7 mouse cellular contexts compared by ENCODE assay signal in genomic region chr5:124355425-124355959, GRCm38 (mm10). TPM values are rescaled to one million over a fixed set of nuclear protein-coding genes. Genes with fewer than 3 reads are reported as not detected.
A peak's percentile ranks its signal among the peaks of the same experiment; 100 is the strongest.
DNase-seq lines count a peak whose midpoint lies in the region; ATAC-seq and TF ChIP-seq lines count a peak whose summit lies in the region.

No protein-coding gene starts in this region.

- H3K4me3 ChIP-seq in lung, embryonic 15.5 days = peak overlapping the region; percentile 98
- H3K4me3 ChIP-seq in lung, adult 2 months (replicated peaks; ENCODE audit: extremely low read depth, low read depth, low read length) = no peak overlapping the region
- H3K4me3 ChIP-seq in embryonic fibroblast, embryonic 13.5 days (ENCODE audit: insufficient read depth, low read length) = peak overlapping the region; percentile 59
- H3K4me3 ChIP-seq in intestine, embryonic 14.5 days (ENCODE audit: low read depth, low read length) = peak overlapping the region; percentile 97
- peak overlapping the region; percentile 87 for H3K4me3 ChIP-seq in neural tube, embryonic 14.5 days (ENCODE audit: low read depth, low read length)

- H3K9me3 ChIP-seq in lung, embryonic 15.5 days = no peaks in the 10 kb centered on the region
- no peaks in the 10 kb centered on the region for H3K9me3 ChIP-seq in intestine, embryonic 14.5 days (ENCODE audit: control insufficient read depth, low read length)
- no peaks in the 10 kb centered on the region for H3K9me3 ChIP-seq in neural tube, embryonic 14.5 days (ENCODE audit: control insufficient read depth, low read length)

- H3K9ac ChIP-seq in lung, embryonic 15.5 days = no peak overlapping the region
- no peak overlapping the region for H3K9ac ChIP-seq in intestine, embryonic 14.5 days (ENCODE audit: low read length)
- H3K9ac ChIP-seq in neural tube, embryonic 14.5 days (replicated peaks; ENCODE audit: low read depth, low read length) = no peak overlapping the region; the same call in 1 of the 2 replicates

- TF ChIP-seq POLR2A in lung, adult 2 months (IDR thresholded peaks at IDR 0.05; ENCODE audit: borderline replicate concordance, extremely low read depth, low read depth, low read length) = no peak
- TF ChIP-seq POLR2A in embryonic fibroblast, embryonic 13.5 days (IDR thresholded peaks at IDR 0.05; ENCODE audit: low read depth, low read length) = no peak

- ATAC-seq in lung, embryonic 15.5 days (ENCODE audit: borderline replicate concordance, extremely low read depth, low FRiP score, low TSS enrichment) = no peak
- no peak for ATAC-seq in intestine, embryonic 14.5 days (replicated peaks; ENCODE audit: low FRiP score, low TSS enrichment, low read depth)
- no peak for ATAC-seq in neural tube, embryonic 14.5 days (ENCODE audit: low read depth)

- TF ChIP-seq CTCF in lung, adult 2 months (IDR thresholded peaks at IDR 0.05; ENCODE audit: insufficient read depth, low read length) = no peak
- TF ChIP-seq CTCF in embryonic fibroblast, embryonic 13.5 days (IDR thresholded peaks at IDR 0.05; ENCODE audit: borderline replicate concordance, insufficient read depth, low read length) = no peak

- no peak overlapping the region for H3K27ac ChIP-seq in lung, embryonic 15.5 days
- H3K27ac ChIP-seq in embryonic fibroblast, embryonic 13.5 days (ENCODE audit: insufficient read depth, low read length) = no peak overlapping the region
- no peak overlapping the region for H3K27ac ChIP-seq in intestine, embryonic 14.5 days (ENCODE audit: low read depth)
- H3K27ac ChIP-seq in neural tube, embryonic 14.5 days (ENCODE audit: low read depth, low read length) = no peak overlapping the region; the same call in 1 of the 2 replicates

- WGBS in lung, embryonic 15.5 days = 5% methylated on average over 12 of the region's 12 CpGs
- WGBS in lung, adult 2 months = 9% methylated on average over 12 of the region's 12 CpGs
- WGBS in intestine, embryonic 14.5 days = 6% methylated on average over 12 of the region's 12 CpGs
- 3% methylated on average over 12 of the region's 12 CpGs for WGBS in neural tube, embryonic 14.5 days

- no peaks in the 10 kb centered on the region for H3K27me3 ChIP-seq in lung, embryonic 15.5 days
- no peaks in the 10 kb centered on the region for H3K27me3 ChIP-seq in intestine, embryonic 14.5 days (replicated peaks; ENCODE audit: control insufficient read depth, insufficient read depth, low read length)
- H3K27me3 ChIP-seq in neural tube, embryonic 14.5 days (ENCODE audit: control insufficient read depth, insufficient read depth, low read length) = no peaks in the 10 kb centered on the region

- H3K36me3 ChIP-seq in lung, embryonic 15.5 days = no peaks in the 10 kb centered on the region
- H3K36me3 ChIP-seq in intestine, embryonic 14.5 days (ENCODE audit: control insufficient read depth, insufficient read depth, low read length) = no peaks in the 10 kb centered on the region
- H3K36me3 ChIP-seq in neural tube, embryonic 14.5 days (ENCODE audit: control insufficient read depth, insufficient read depth, low read length) = no peaks in the 10 kb centered on the region

- H3K4me1 ChIP-seq in lung, embryonic 15.5 days = peaks cover 23% of the 10 kb centered on the region
- peaks cover 14% of the 10 kb centered on the region for H3K4me1 ChIP-seq in lung, adult 2 months (ENCODE audit: control insufficient read depth, insufficient read depth, low read length)
- H3K4me1 ChIP-seq in embryonic fibroblast, embryonic 13.5 days (ENCODE audit: control insufficient read depth, insufficient read depth, low read length) = peaks cover 9% of the 10 kb centered on the region; the same call in 1 of the 2 replicates
- H3K4me1 ChIP-seq in intestine, embryonic 14.5 days (replicated peaks; ENCODE audit: control insufficient read depth, insufficient read depth, low read length) = peaks cover 14% of the 10 kb centered on the region
- peaks cover 12% of the 10 kb centered on the region for H3K4me1 ChIP-seq in neural tube, embryonic 14.5 days (ENCODE audit: control insufficient read depth, insufficient read depth, low read length)

- no peak for DNase-seq in lung, adult 2 months
- no peak for DNase-seq in intestine, embryonic 14.5 days (ENCODE audit: low spot score)
- DNase-seq in MN1 (ENCODE audit: low spot score) = no peak
- no peak for DNase-seq in embryo, embryonic 11 days

- peak overlapping the region; percentile 61 for H3K4me2 ChIP-seq in lung, embryonic 15.5 days
- H3K4me2 ChIP-seq in intestine, embryonic 14.5 days (ENCODE audit: low read length) = peak overlapping the region; percentile 66
- peak overlapping the region; percentile 55 for H3K4me2 ChIP-seq in neural tube, embryonic 14.5 days (ENCODE audit: low read depth, low read length)

RNA-seq across cellular contexts. Expression of gene Cdk2ap1, which starts 7.4 kb away (rescaled TPM):
- 118 and 192 TPM in 2 replicates for polyA plus RNA-seq in lung, embryonic 15.5 days (2015; fragmentation: Nextera tagmentation; extraction: Ambion mirVana)
- 79.4 and 86.2 TPM in 2 replicates for polyA plus RNA-seq in lung, adult 2 months (2012; rRNA removed)
- 179 and 242 TPM in 2 replicates for polyA plus RNA-seq in embryonic fibroblast, embryonic 13.5 days (2011; ENCODE audit: insufficient read length, low read depth, missing spikeins)
- 58.7 and 59.5 TPM in 2 replicates for polyA plus RNA-seq in intestine, embryonic 14.5 days (2014; fragmentation: Nextera tagmentation; extraction: Ambion mirVana)
- 68.5 and 72.5 TPM in 2 replicates for polyA plus RNA-seq in neural tube, embryonic 14.5 days (2014; fragmentation: Nextera tagmentation; extraction: Ambion mirVana)

RNA-seq across cellular contexts. Expression of gene 2810006K23Rik, which starts 27.6 kb away (rescaled TPM):
- 19.1 and 20.8 TPM in 2 replicates for polyA plus RNA-seq in lung, embryonic 15.5 days (2015; fragmentation: Nextera tagmentation; extraction: Ambion mirVana)
- 3.4 and 3.7 TPM in 2 replicates for polyA plus RNA-seq in lung, adult 2 months (2012; rRNA removed)
- polyA plus RNA-seq in embryonic fibroblast, embryonic 13.5 days (2011; ENCODE audit: insufficient read length, low read depth, missing spikeins) = 11.8 and 12.9 TPM in 2 replicates
- 11.6 and 14.1 TPM in 2 replicates for polyA plus RNA-seq in intestine, embryonic 14.5 days (2014; fragmentation: Nextera tagmentation; extraction: Ambion mirVana)
- polyA plus RNA-seq in neural tube, embryonic 14.5 days (2014; fragmentation: Nextera tagmentation; extraction: Ambion mirVana) = 8.2 and 12.7 TPM in 2 replicates

RNA-seq across cellular contexts. Expression of gene Mphosph9, which starts 27.7 kb away (rescaled TPM):
- 13.1 and 16.6 TPM in 2 replicates for polyA plus RNA-seq in lung, embryonic 15.5 days (2015; fragmentation: Nextera tagmentation; extraction: Ambion mirVana)
- 2.4 and 3.3 TPM in 2 replicates for polyA plus RNA-seq in lung, adult 2 months (2012; rRNA removed)
- polyA plus RNA-seq in embryonic fibroblast, embryonic 13.5 days (2011; ENCODE audit: insufficient read length, low read depth, missing spikeins) = 9.4 and 15.0 TPM in 2 replicates
- polyA plus RNA-seq in intestine, embryonic 14.5 days (2014; fragmentation: Nextera tagmentation; extraction: Ambion mirVana) = 13.6 and 13.9 TPM in 2 replicates
- polyA plus RNA-seq in neural tube, embryonic 14.5 days (2014; fragmentation: Nextera tagmentation; extraction: Ambion mirVana) = 15.8 and 18.8 TPM in 2 replicates
